Mouse (Mus musculus) hindbrain, embryonic 16.5 days (tissue): ENCODE results near the gene Pef1. TPM values are rescaled to one million over a fixed set of nuclear protein-coding genes. Genes with fewer than 3 reads are reported as not detected.
A peak's percentile ranks its signal among the peaks of the same experiment; 100 is the strongest.

ENCODE experiments used
- ATAC-seq: fragments of 200-750 bp; cut with Nextera tagmentation; 2 replicates; pipeline ENCODE4 v1.8.0; 2017; ENCODE audit warnings: moderate TSS enrichment, moderate library complexity
- H3K27ac ChIP-seq: fragments of 300-500 bp; sonication (generic); 2 replicates; pipeline ENCODE4 v1.5.1; 2014; ENCODE audit warnings: low read depth, mild to moderate bottlenecking, control low read depth, low read length, moderate library complexity
- H3K27me3 ChIP-seq: fragments of 300-500 bp; sonication (generic); replicated peaks from 2 replicates; pipeline ENCODE4 v1.6.1; 2014; ENCODE audit warnings: low read length; ENCODE audit not compliant: control insufficient read depth, insufficient read depth
- H3K36me3 ChIP-seq: fragments of 300-500 bp; sonication (generic); 2 replicates; pipeline ENCODE4 v1.6.1; 2014; ENCODE audit warnings: mild to moderate bottlenecking, low read length, moderate library complexity, mixed read lengths; ENCODE audit not compliant: control insufficient read depth, insufficient read depth
- H3K4me1 ChIP-seq: fragments of 300-500 bp; sonication (generic); 2 replicates; pipeline ENCODE4 v1.6.1; 2014; ENCODE audit warnings: low read depth, low read length; ENCODE audit not compliant: control insufficient read depth, insufficient read depth
- H3K4me2 ChIP-seq: fragments of 300-500 bp; sonication (generic); 2 replicates; pipeline ENCODE4 v1.6.1; 2014; ENCODE audit warnings: mild to moderate bottlenecking, low read length, control low read depth, moderate library complexity
- H3K4me3 ChIP-seq: fragments of 300-500 bp; sonication (generic); 2 replicates; pipeline ENCODE4 v1.5.1; 2014; ENCODE audit warnings: mild to moderate bottlenecking, low read length, control low read depth, moderate library complexity
- H3K9ac ChIP-seq: fragments of 300-500 bp; sonication (generic); 2 replicates; pipeline ENCODE4 v1.6.1; 2014; ENCODE audit warnings: low read depth, mild to moderate bottlenecking, control low read depth, low read length, moderate library complexity
- H3K9me3 ChIP-seq: fragments of 300-500 bp; sonication (generic); 2 replicates; pipeline ENCODE4 v1.6.1; 2014; ENCODE audit warnings: mild to moderate bottlenecking, low read length, moderate library complexity; ENCODE audit not compliant: control insufficient read depth
- WGBS: fragments of 180-500 bp; shearing (Covaris S2); extraction: QIAGEN DNeasy Blood & Tissue Kit; methylation state at CpG from one replicate; pipeline ENCODE4 v1.1.7; 2014; 5-methylcytosine and 5-hydroxymethylcytosine counted together
- polyA plus RNA-seq: library from polyadenylated mRNA; unstranded; fragments of >200 nt; fragmentation: Nextera tagmentation; extraction: Ambion mirVana; gene quantifications from 2 replicates; pipeline ENCODE4 v1.2.1, GENCODE M21; 2015

The Pef1 gene
- polyA plus RNA-seq, 1 experiment from 2014 or later = 71.3 TPM

GRCm38 (mm10) chr4:130173060-130173822 is 70.9 kb downstream of the Pef1 start:
- Histone ChIP-seq H3K4me3 (no peak overlapping the region), H3K27ac (no peak overlapping the region), H3K27me3 (peaks cover 14% of the 10 kb centered on the region), H3K9me3 (no peaks in the 10 kb centered on the region), H3K36me3 (no peaks in the 10 kb centered on the region), H3K9ac (no peak overlapping the region), H3K4me1 (peaks cover 11% of the 10 kb centered on the region), H3K4me2 (no peak overlapping the region)
- no peak for ATAC-seq
- 71% methylated on average over 11 of the region's 11 CpGs for WGBS

GRCm38 (mm10) chr4:130173911-130174311 is 71.6 kb downstream of the Pef1 start:
- H3K4me3 ChIP-seq = no peak overlapping the region
- H3K27me3 ChIP-seq = peaks cover 14% of the 10 kb centered on the region
- H3K27ac ChIP-seq = no peak overlapping the region
- H3K9me3 ChIP-seq = no peaks in the 10 kb centered on the region
- H3K4me2 ChIP-seq = no peak overlapping the region; the same call in 1 of the 2 replicates
- WGBS = 34% methylated on average over 19 of the region's 19 CpGs
- ATAC-seq = no peak
- no peak overlapping the region for H3K9ac ChIP-seq
- peaks cover 11% of the 10 kb centered on the region for H3K4me1 ChIP-seq
- no peaks in the 10 kb centered on the region for H3K36me3 ChIP-seq

- H3K9ac ChIP-seq = no peak overlapping the region
- WGBS = 3% methylated on average over 24 of the region's 25 CpGs
- no peaks in the 10 kb centered on the region for H3K36me3 ChIP-seq
- no peak overlapping the region for H3K27ac ChIP-seq
- no peaks in the 10 kb centered on the region for H3K9me3 ChIP-seq
- H3K27me3 ChIP-seq = peaks cover 14% of the 10 kb centered on the region
- peaks cover 11% of the 10 kb centered on the region for H3K4me1 ChIP-seq
- H3K4me2 ChIP-seq = peak overlapping the region; percentile 49
- peak; percentile 24; the same call in 1 of the 2 replicates for ATAC-seq
- peak overlapping the region; percentile 11; the same call in 1 of the 2 replicates for H3K4me3 ChIP-seq
Measured at GRCm38 (mm10) chr4:130174335-130175031, 72.1 kb downstream of the Pef1 start.

- WGBS = 0% methylated on average over 11 of the region's 14 CpGs
- no peaks in the 10 kb centered on the region for H3K36me3 ChIP-seq
- no peaks in the 10 kb centered on the region for H3K9me3 ChIP-seq
- peaks cover 11% of the 10 kb centered on the region for H3K4me1 ChIP-seq
- peaks cover 14% of the 10 kb centered on the region for H3K27me3 ChIP-seq
- H3K27ac ChIP-seq = no peak within 1 kb of the TSS
- H3K4me3 ChIP-seq = peak within 1 kb of the TSS; percentile 11; the same call in 1 of the 2 replicates
- ATAC-seq = no peak
- H3K9ac ChIP-seq = no peak within 1 kb of the TSS
- H3K4me2 ChIP-seq = peak within 1 kb of the TSS; percentile 49
Measured at GRCm38 (mm10) chr4:130175072-130175711, 72.8 kb downstream of the Pef1 start, which contains the start of gene Tinagl1. TSS of gene Tinagl1 (minus strand) at chr4:130175122.

GRCm38 (mm10) chr4:130176156-130176720 is 73.9 kb downstream of the Pef1 start:
- Histone ChIP-seq H3K4me3 (no peak overlapping the region), H3K9ac (no peak overlapping the region), H3K9me3 (no peaks in the 10 kb centered on the region), H3K4me2 (no peak overlapping the region), H3K36me3 (no peaks in the 10 kb centered on the region), H3K27ac (no peak overlapping the region), H3K27me3 (peaks cover 14% of the 10 kb centered on the region), H3K4me1 (peaks cover 11% of the 10 kb centered on the region)
- 92% methylated on average over 5 of the region's 5 CpGs for WGBS
- no peak for ATAC-seq

- WGBS = 68% methylated on average over 4 of the region's 4 CpGs
- H3K27me3 ChIP-seq = peaks cover 14% of the 10 kb centered on the region
- no peak overlapping the region for H3K4me3 ChIP-seq
- no peak for ATAC-seq
- H3K4me1 ChIP-seq = peaks cover 11% of the 10 kb centered on the region
- H3K9ac ChIP-seq = no peak overlapping the region
- no peaks in the 10 kb centered on the region for H3K9me3 ChIP-seq
- H3K27ac ChIP-seq = no peak overlapping the region
- H3K36me3 ChIP-seq = no peaks in the 10 kb centered on the region
- no peak overlapping the region for H3K4me2 ChIP-seq
Measured at GRCm38 (mm10) chr4:130177087-130177486, 74.7 kb downstream of the Pef1 start.

GRCm38 (mm10) chr4:130177536-130177935 is 75.2 kb downstream of the Pef1 start:
- Histone ChIP-seq H3K9me3 (no peaks in the 10 kb centered on the region), H3K4me1 (peaks cover 11% of the 10 kb centered on the region)
- WGBS = 65% methylated on average over 7 of the region's 7 CpGs

More at GRCm38 (mm10) chr4:130177536-130177935, 75.2 kb downstream of the Pef1 start:
- Histone ChIP-seq H3K4me3 (no peak overlapping the region), H3K27me3 (peaks cover 14% of the 10 kb centered on the region), H3K4me2 (no peak overlapping the region), H3K36me3 (no peaks in the 10 kb centered on the region), H3K9ac (no peak overlapping the region), H3K27ac (no peak overlapping the region)
- ATAC-seq = no peak
